Mouse (Mus musculus) hindbrain, embryonic 11.5 days (tissue): ENCODE data around the gene Dus1l. TPM values are rescaled to one million over a fixed set of nuclear protein-coding genes. Genes with fewer than 3 reads are reported as not detected.

Experiments
- ATAC-seq: fragments of 200-750 bp; cut with Nextera tagmentation; 2 replicates; pipeline ENCODE4 v1.8.0; 2017; ENCODE audit warnings: mild to moderate bottlenecking, moderate TSS enrichment, moderate library complexity; ENCODE audit not compliant: low FRiP score
- DNase-seq: peaks from one replicate; pipeline ENCODE4 v3.0.0-alpha.2; 2015; ENCODE audit warnings: low spot score
- H3K27ac ChIP-seq: fragments of 300-500 bp; sonication (generic); 2 replicates; pipeline ENCODE4 v1.5.1; 2014; ENCODE audit warnings: mild to moderate bottlenecking, low read depth, low read length
- H3K27me3 ChIP-seq: fragments of 300-500 bp; sonication (generic); 2 replicates; pipeline ENCODE4 v1.6.1; 2014; ENCODE audit warnings: mild to moderate bottlenecking, low read length, moderate library complexity, mixed read lengths; ENCODE audit not compliant: control insufficient read depth, insufficient read depth
- H3K36me3 ChIP-seq: fragments of 300-500 bp; sonication (generic); 2 replicates; pipeline ENCODE4 v1.6.1; 2014; ENCODE audit warnings: mild to moderate bottlenecking, low read length, moderate library complexity, mixed read lengths; ENCODE audit not compliant: control insufficient read depth, insufficient read depth
- H3K4me1 ChIP-seq: fragments of 300-500 bp; sonication (generic); replicated peaks from 2 replicates; pipeline ENCODE4 v1.6.1; 2014; ENCODE audit warnings: low read length, mixed read lengths; ENCODE audit not compliant: control insufficient read depth, insufficient read depth
- H3K4me2 ChIP-seq: fragments of 300-500 bp; sonication (generic); replicated peaks from 2 replicates; pipeline ENCODE4 v1.6.1; 2014; ENCODE audit warnings: mild to moderate bottlenecking, low read depth, low read length
- H3K4me3 ChIP-seq: fragments of 300-500 bp; sonication (generic); 2 replicates; pipeline ENCODE4 v1.5.1; 2014; ENCODE audit warnings: low read depth, low read length
- H3K9ac ChIP-seq: fragments of 300-500 bp; sonication (generic); 2 replicates; pipeline ENCODE4 v1.6.1; 2014; ENCODE audit warnings: low read depth, low read length
- H3K9me3 ChIP-seq: fragments of 300-500 bp; sonication (generic); 2 replicates; pipeline ENCODE4 v1.6.1; 2016; ENCODE audit warnings: low read length; ENCODE audit not compliant: control insufficient read depth
- WGBS: fragments of 180-500 bp; shearing (Covaris S2); extraction: QIAGEN DNeasy Blood & Tissue Kit; methylation state at CpG from one replicate; pipeline ENCODE4 v1.1.7; 2014; 5-methylcytosine and 5-hydroxymethylcytosine counted together
- polyA plus RNA-seq: library from polyadenylated mRNA; unstranded; fragments of >200 nt; fragmentation: Nextera tagmentation; extraction: Ambion mirVana; gene quantifications from 2 replicates; pipeline ENCODE4 v1.2.1, GENCODE M21; 2014

Dus1l gene
- polyA plus RNA-seq, 1 experiment from 2014 or later: 70.9 TPM

DNA sequence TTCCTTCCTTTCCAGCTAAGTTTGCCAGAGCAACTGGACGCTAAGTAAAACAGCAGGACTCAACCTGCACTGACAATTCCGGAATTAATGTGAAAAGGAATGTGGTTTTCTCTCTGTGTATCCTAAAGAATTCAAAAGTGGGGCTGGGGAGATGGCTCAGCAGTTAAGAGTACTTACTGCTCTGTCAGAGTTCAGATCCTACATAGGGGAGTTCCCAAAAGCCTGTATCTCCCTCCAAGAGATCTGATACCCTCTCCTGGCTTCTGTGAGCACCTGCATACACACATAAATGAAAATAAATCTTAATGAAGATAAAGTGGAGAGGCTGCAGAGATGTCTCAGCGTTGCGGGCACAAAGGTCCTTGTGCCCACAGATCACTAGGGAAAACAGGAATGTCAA lies 44.6 kb downstream of the Dus1l start:
- H3K27me3 ChIP-seq: no peaks in the 10 kb centered on the region
- WGBS: 66% methylated on average over 4 of the region's 4 CpGs
- no peaks in the 10 kb centered on the region for H3K36me3 ChIP-seq
- H3K27ac ChIP-seq: no peak overlapping the region
- no peak overlapping the region for H3K4me2 ChIP-seq
- no peaks in the 10 kb centered on the region for H3K9me3 ChIP-seq
- DNase-seq (no peak), ATAC-seq (no peak)
- no peaks in the 10 kb centered on the region for H3K4me1 ChIP-seq
- no peak overlapping the region for H3K4me3 ChIP-seq
- H3K9ac ChIP-seq: no peak overlapping the region

DNA sequence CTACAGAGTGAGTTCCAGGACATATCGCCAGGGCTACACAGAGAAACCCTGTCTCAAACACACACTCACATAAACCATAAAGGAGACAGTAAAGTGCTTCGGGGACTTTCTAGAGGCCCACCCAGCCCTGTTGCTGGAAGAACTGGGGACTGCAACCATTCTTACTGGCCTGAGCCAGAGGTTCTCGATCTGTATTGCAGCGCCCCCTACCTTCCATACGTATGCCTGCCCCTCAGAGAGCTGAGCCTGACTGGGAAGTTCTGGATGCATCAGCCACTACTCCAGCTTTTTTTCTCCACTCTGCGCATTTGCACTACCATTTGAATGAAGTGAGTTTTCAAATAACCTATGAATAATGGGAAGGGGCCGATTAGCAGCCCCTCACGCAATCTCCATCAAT lies 46.8 kb downstream of the Dus1l start:
- Histone ChIP-seq H3K27me3 (no peaks in the 10 kb centered on the region), H3K9ac (no peak overlapping the region), H3K9me3 (no peaks in the 10 kb centered on the region), H3K4me3 (no peak overlapping the region), H3K4me1 (no peaks in the 10 kb centered on the region), H3K27ac (no peak overlapping the region), H3K4me2 (no peak overlapping the region), H3K36me3 (no peaks in the 10 kb centered on the region)
- ATAC-seq (no peak), DNase-seq (peak; percentile 36)
- 63% methylated on average over 8 of the region's 8 CpGs for WGBS

DNA sequence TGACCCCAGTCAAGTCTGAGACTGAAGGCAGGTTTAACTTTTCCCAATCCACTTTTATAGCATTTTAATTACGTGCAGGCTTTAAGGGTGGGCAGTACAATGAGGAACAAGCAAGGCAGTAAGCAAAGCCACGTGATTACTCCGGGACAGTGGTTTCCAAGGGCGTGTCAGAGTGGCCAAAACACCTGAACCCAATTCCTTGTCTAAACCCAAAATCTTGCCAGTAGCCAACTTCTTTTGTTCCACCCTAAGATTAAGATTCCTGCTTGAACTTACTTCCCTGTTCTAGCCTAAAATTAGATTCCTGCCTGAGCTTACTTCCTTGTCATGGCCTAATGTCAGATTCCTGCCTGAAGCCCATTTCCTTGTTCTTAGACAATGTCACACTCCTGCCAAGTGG lies 48.2 kb downstream of the Dus1l start:
- H3K27me3 ChIP-seq: no peaks in the 10 kb centered on the region
- no peak overlapping the region for H3K4me2 ChIP-seq
- no peaks in the 10 kb centered on the region for H3K36me3 ChIP-seq

GRCm38 (mm10) chr11:120744121-120744701 lies 52.0 kb downstream of the Dus1l start:
- H3K9me3 ChIP-seq: no peaks in the 10 kb centered on the region
- no peak overlapping the region for H3K4me3 ChIP-seq
- H3K27me3 ChIP-seq: no peaks in the 10 kb centered on the region
- H3K27ac ChIP-seq: no peak overlapping the region
- H3K4me1 ChIP-seq: no peaks in the 10 kb centered on the region
- H3K4me2 ChIP-seq: no peak overlapping the region
- WGBS: 84% methylated on average over 7 of the region's 7 CpGs
- ATAC-seq (no peak), DNase-seq (no peak)
- H3K36me3 ChIP-seq: no peaks in the 10 kb centered on the region
- H3K9ac ChIP-seq: no peak overlapping the region

More for the DNA sequence above, 48.2 kb downstream of the Dus1l start:
- no peak for DNase-seq
- H3K27ac ChIP-seq: no peak overlapping the region
- 88% methylated on average over 4 of the region's 4 CpGs for WGBS
- no peak for ATAC-seq
- no peak overlapping the region for H3K9ac ChIP-seq
- H3K9me3 ChIP-seq: no peaks in the 10 kb centered on the region
- H3K4me1 ChIP-seq: no peaks in the 10 kb centered on the region
- H3K4me3 ChIP-seq: no peak overlapping the region

DNA sequence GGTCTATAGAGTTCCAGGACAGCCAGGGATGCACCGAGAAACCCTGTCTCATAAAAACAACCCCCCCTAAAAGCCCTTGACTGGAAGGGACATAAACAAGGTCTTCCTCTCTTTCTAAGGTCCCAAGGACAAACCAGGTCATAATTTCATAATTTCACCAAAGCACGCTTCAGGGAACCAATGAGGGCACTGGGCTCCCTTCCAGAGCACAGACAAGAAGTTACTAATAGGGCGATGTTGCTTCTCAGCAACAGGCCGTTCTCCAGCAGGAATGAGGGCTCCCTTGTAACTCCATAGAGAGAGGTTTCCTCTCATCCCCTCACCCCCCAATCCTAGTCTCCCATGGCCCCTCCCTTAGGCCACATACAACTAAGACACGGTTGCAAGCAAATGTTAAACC lies 55.2 kb downstream of the Dus1l start:
- WGBS: 87% methylated on average over 5 of the region's 5 CpGs
- ATAC-seq (no peak), DNase-seq (no peak)
- Histone ChIP-seq H3K27ac (no peak overlapping the region), H3K4me1 (no peaks in the 10 kb centered on the region), H3K9ac (no peak overlapping the region), H3K9me3 (no peaks in the 10 kb centered on the region), H3K4me2 (no peak overlapping the region), H3K27me3 (no peaks in the 10 kb centered on the region), H3K36me3 (no peaks in the 10 kb centered on the region), H3K4me3 (no peak overlapping the region)

Other genes starting within 250 kb of the Dus1l start
- 245 and 256 TPM in 2 replicates for gene Mcrip1, start 246.7 kb downstream of the Dus1l start, polyA plus RNA-seq
- gene Ppp1r27, start 245.3 kb downstream of the Dus1l start, polyA plus RNA-seq: not detected in 2 replicates
- 504 and 527 TPM in 2 replicates for gene P4hb, start 223.2 kb downstream of the Dus1l start, polyA plus RNA-seq
- 576 and 591 TPM in 2 replicates for gene Arhgdia, start 214.8 kb downstream of the Dus1l start, polyA plus RNA-seq
- 686 and 764 TPM in 2 replicates for gene Alyref, start 198.0 kb downstream of the Dus1l start, polyA plus RNA-seq
- gene Anapc11, start 198.0 kb downstream of the Dus1l start, polyA plus RNA-seq: 195 TPM in 2 replicates
- 0.42 TPM in 1 of 2 replicates, not detected in the other for gene Npb, start 187.9 kb downstream of the Dus1l start, polyA plus RNA-seq
- 104 and 105 TPM in 2 replicates for gene Pcyt2, start 178.5 kb downstream of the Dus1l start, polyA plus RNA-seq
- 33.2 and 36.6 TPM in 2 replicates for gene Sirt7, start 171.2 kb downstream of the Dus1l start, polyA plus RNA-seq
- 21.8 and 23.5 TPM in 2 replicates for gene Mafg, start 162.8 kb downstream of the Dus1l start, polyA plus RNA-seq
- gene Pycr1, start 152.6 kb downstream of the Dus1l start, polyA plus RNA-seq: 28.2 and 30.2 TPM in 2 replicates
- gene Myadml2, start 148.2 kb downstream of the Dus1l start, polyA plus RNA-seq: 0.19 and 0.49 TPM in 2 replicates
- gene Notum, start 135.2 kb downstream of the Dus1l start, polyA plus RNA-seq: 1.7 and 2.1 TPM in 2 replicates
- gene Aspscr1, start 123.4 kb downstream of the Dus1l start, polyA plus RNA-seq: 117 and 122 TPM in 2 replicates
- 115 and 121 TPM in 2 replicates for gene Cenpx, start 82.7 kb downstream of the Dus1l start, polyA plus RNA-seq
- 30.7 and 34.4 TPM in 2 replicates for gene Lrrc45, start 82.5 kb downstream of the Dus1l start, polyA plus RNA-seq
- 17.6 and 18.2 TPM in 2 replicates for gene Rac3, start 74.9 kb downstream of the Dus1l start, polyA plus RNA-seq
- 14.3 and 15.2 TPM in 2 replicates for gene Dcxr, start 69.1 kb downstream of the Dus1l start, polyA plus RNA-seq
- 0.82 and 1.6 TPM in 2 replicates for gene Cbr2, start 64.3 kb downstream of the Dus1l start, polyA plus RNA-seq
- gene Hmga1b, start 33.6 kb downstream of the Dus1l start, polyA plus RNA-seq: 5.6 and 7.0 TPM in 2 replicates
- 28.8 and 29.4 TPM in 2 replicates for gene Rfng, start 12.2 kb downstream of the Dus1l start, polyA plus RNA-seq
- gene Gps1, start 12.1 kb downstream of the Dus1l start, polyA plus RNA-seq: 264 and 272 TPM in 2 replicates
- 76.0 and 94.1 TPM in 2 replicates for gene Fasn, start 28.1 kb upstream of the Dus1l start, polyA plus RNA-seq
- 3.9 and 4.7 TPM in 2 replicates for gene Ccdc57, start 136.5 kb upstream of the Dus1l start, polyA plus RNA-seq
- gene Slc16a3, start 152.1 kb upstream of the Dus1l start, polyA plus RNA-seq: 25.8 and 32.0 TPM in 2 replicates
- gene Csnk1d, start 194.9 kb upstream of the Dus1l start, polyA plus RNA-seq: 58.4 and 71.3 TPM in 2 replicates
- gene Cd7, start 243.0 kb upstream of the Dus1l start, polyA plus RNA-seq: not detected in 2 replicates